Mouse (Mus musculus) cerebellum, adult 18-20 months (tissue): Measurements from ENCODE around the gene Defb28.

Experiments
- DNase-seq, 2 experiments: peaks; one replicate each; pipeline ENCODE4 v3.0.0; 2021

Defb28 gene

DNA sequence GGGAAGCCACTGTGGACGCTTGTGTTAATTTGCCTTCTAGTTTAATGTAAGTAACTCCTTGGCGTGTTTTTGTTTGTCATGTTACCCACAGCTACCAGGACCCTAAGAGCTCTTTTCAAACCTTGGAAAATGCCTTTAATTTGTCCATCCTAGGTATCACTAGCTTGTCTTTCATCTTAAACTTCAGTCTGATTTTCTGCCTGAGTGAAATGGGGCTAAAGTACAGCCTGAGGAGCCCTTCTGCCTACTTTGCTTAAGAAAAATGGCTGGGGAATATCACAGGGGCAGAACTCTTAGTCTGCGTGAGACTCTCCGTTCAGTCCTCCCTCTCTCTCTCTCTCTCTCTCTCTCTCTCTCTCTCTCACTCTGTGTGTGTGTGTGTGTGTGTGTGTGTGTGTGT lies 51.8 kb downstream of the Defb28 start:
- no peak for DNase-seq

DNA sequence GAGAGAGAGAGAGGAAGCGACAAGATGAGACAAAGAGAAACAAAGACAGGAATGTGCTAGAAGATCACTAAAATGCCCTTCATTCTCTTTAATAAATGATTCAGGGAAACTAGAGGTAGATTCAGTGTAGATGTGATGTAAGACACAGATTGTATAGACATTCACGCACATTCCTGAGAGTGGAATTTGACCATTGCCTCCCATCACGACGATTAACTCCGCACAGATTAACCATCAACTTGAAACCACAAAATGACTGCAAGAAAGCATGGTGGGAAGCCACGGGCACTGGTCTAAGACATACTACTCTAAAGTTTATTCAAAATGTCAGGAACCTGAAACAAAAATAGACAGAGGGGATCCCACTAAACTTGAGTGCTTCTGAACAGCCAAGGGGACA lies 52.3 kb downstream of the Defb28 start:
- no peak for DNase-seq
